Mouse (Mus musculus): ENCODE data around the gene Neil1. TPM values are rescaled to one million over a fixed set of nuclear protein-coding genes. Genes with fewer than 3 reads are reported as not detected.
A peak's percentile ranks its signal among the peaks of the same experiment; 100 is the strongest.

Neil1 gene
- polyA plus RNA-seq, 1 experiment from 2014 or later: 7.7 TPM

DNA sequence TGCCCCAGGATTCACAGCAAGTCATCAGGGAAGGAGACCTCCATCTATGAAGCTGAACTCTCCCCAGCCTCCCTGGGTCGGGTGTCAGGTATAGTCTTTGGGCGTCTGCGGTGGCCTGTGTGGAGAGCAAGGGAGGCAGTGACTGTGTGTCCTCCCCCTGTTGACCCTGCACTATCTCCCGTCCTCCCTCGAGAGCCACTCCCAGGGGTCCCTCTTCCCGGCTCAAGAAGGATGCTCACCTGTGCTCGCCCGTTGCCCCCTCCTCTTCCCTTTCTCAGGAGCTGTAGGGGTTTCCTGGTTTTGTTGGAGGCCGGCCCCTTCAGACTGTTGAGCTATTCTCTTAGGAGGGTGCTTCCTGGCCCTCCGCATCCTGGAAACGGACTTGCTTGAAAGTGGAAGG, 4.9 kb downstream of the Neil1 start:
- WGBS: 75% methylated on average over 11 of the region's 11 CpGs
- no peak for DNase-seq (ENCODE audit: low spot score)
- H3K9ac ChIP-seq (ENCODE audit: low read depth, low read length): no peak overlapping the region

DNA sequence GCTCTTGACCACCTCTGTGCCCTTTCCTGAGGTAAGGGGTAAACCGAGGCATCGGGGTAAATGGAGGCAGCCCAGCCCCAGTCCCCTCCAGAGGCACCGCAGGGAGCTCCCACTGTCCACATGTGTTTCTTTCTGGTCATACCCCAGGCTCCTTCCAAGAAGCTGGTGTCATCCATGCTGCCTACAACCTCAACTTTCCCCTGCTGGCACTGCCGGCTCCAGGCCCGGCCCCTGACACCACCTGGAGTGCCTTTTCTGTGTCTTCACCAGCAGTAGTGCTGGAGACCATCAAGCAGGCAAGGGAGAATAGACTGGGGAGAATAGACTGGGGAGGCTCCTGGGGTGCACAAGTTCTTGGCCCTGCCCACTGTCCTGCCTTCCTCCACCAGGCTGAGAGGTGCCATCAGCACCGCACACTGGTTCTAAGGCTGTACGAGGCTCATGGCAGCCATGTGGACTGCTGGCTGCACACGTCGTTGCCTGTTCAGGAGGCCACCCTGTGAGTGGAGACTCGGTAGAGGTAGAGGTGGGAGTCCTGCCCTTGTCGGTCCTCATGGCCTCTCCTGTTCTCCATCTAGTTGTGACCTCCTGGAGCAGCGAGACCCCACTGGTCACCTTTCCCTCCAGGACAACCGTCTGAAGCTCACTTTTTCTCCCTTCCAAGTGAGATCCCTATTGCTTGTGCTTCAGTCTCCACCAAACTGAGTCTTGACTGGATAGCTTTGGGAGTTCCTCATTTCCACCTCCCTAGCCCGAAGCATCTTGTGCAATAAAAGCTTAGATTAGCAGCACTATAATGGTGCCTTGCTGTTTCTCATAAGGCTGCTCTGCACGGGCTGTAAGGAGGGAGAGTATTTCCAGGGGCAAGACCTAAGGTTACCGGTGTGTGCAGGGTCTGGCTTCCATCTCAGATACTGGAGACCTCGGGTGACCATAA, 6.4 kb downstream of the Neil1 start:
- no peaks in the 10 kb centered on the region for H3K9me3 ChIP-seq (replicated peaks; ENCODE audit: low read length)
- no peaks in the 10 kb centered on the region for H3K27me3 ChIP-seq (ENCODE audit: insufficient read depth, low read length)
- ATAC-seq (replicated peaks; ENCODE audit: low FRiP score, low read depth) (no peak), DNase-seq (ENCODE audit: low spot score) (no peak)
- no peak overlapping the region for H3K4me2 ChIP-seq (ENCODE audit: low read length)
- no peak overlapping the region for H3K4me3 ChIP-seq (replicated peaks; ENCODE audit: low read depth, low read length)
- no peak overlapping the region for H3K27ac ChIP-seq
- no peak overlapping the region for H3K9ac ChIP-seq (ENCODE audit: low read depth, low read length)
- peaks cover 46% of the 10 kb centered on the region for H3K36me3 ChIP-seq (ENCODE audit: insufficient read depth, low read length)
- H3K4me1 ChIP-seq (replicated peaks; ENCODE audit: insufficient read depth, low read length): no peaks in the 10 kb centered on the region
- WGBS: 84% methylated on average over 17 of the region's 17 CpGs
- TF ChIP-seq CTCF (IDR thresholded peaks at IDR 0.05; ENCODE audit: low read depth): no peak

More for the DNA sequence above, 4.9 kb downstream of the Neil1 start:
- H3K4me2 ChIP-seq (ENCODE audit: low read length): no peak overlapping the region
- TF ChIP-seq CTCF (IDR thresholded peaks at IDR 0.05; ENCODE audit: low read depth): no peak
- no peak overlapping the region for H3K27ac ChIP-seq
- no peak overlapping the region for H3K4me3 ChIP-seq (replicated peaks; ENCODE audit: low read depth, low read length)
- no peaks in the 10 kb centered on the region for H3K9me3 ChIP-seq (replicated peaks; ENCODE audit: low read length)
- no peaks in the 10 kb centered on the region; the same call in 1 of the 2 replicates for H3K4me1 ChIP-seq (replicated peaks; ENCODE audit: insufficient read depth, low read length)
- ATAC-seq (replicated peaks; ENCODE audit: low FRiP score, low read depth): no peak
- peaks cover 37% of the 10 kb centered on the region for H3K36me3 ChIP-seq (ENCODE audit: insufficient read depth, low read length)
- H3K27me3 ChIP-seq (ENCODE audit: insufficient read depth, low read length): no peaks in the 10 kb centered on the region

DNA sequence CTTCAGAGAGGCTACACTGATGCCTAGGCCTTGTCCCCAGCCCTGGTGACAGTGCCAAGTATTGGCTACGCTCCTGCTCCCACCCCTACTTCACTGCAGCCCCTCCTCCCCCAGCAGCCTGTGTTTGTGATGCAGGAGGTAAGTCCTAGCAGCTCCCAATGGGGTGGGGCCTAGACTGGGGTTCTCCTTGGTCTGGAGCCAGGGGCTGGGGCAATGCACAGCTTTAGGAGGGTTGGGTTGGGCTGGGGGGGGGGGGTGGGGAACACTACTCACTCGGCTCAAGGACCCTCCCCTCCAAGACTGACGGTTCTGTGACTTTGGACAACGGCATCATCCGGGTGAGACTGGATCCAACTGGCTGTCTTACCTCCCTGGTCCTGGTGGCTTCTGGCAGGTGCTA, 8.5 kb downstream of the Neil1 start:
- H3K36me3 ChIP-seq (ENCODE audit: insufficient read depth, low read length): peaks cover 54% of the 10 kb centered on the region
- WGBS: 85% methylated on average over 5 of the region's 5 CpGs
- ATAC-seq (replicated peaks; ENCODE audit: low FRiP score, low read depth): 0 out of 2 replicates have a peak, but pooled peaks have one; percentile 2

DNA sequence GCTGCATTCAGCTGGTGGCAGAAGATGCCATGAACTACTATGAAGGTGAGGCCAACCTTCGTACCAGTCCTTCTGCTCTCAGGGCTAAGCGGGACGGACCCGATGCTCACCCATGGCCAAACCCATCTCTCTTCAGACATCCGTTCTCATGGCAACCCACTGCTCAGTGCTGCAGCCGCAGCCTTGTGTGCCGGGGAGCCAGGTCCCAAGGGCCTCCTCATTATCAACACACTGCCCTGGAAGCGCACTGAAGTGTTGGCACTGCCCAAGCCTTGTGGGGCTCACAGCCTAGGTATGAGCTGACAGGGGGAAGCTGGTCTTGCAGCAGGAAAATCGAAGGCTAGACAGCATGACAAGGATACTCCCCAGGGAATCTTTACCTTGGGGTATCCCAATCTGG, 9.0 kb downstream of the Neil1 start:
- Histone ChIP-seq H3K4me1 (replicated peaks; ENCODE audit: insufficient read depth, low read length) (no peaks in the 10 kb centered on the region), H3K9me3 (replicated peaks; ENCODE audit: low read length) (no peaks in the 10 kb centered on the region), H3K4me2 (ENCODE audit: low read length) (no peak overlapping the region), H3K27me3 (ENCODE audit: insufficient read depth, low read length) (no peaks in the 10 kb centered on the region), H3K27ac (no peak overlapping the region), H3K4me3 (replicated peaks; ENCODE audit: low read depth, low read length) (no peak overlapping the region), H3K9ac (ENCODE audit: low read depth, low read length) (no peak overlapping the region), H3K36me3 (ENCODE audit: insufficient read depth, low read length) (peaks cover 54% of the 10 kb centered on the region)
- WGBS: 94% methylated on average over 9 of the region's 9 CpGs
- TF ChIP-seq CTCF (IDR thresholded peaks at IDR 0.05; ENCODE audit: low read depth): no peak
- no peak for ATAC-seq (replicated peaks; ENCODE audit: low FRiP score, low read depth)
- DNase-seq (ENCODE audit: low spot score): no peak

More for the DNA sequence above, 8.5 kb downstream of the Neil1 start:
- Histone ChIP-seq H3K4me3 (replicated peaks; ENCODE audit: low read depth, low read length) (no peak overlapping the region), H3K9me3 (replicated peaks; ENCODE audit: low read length) (no peaks in the 10 kb centered on the region), H3K4me2 (ENCODE audit: low read length) (no peak overlapping the region), H3K27ac (no peak overlapping the region), H3K4me1 (replicated peaks; ENCODE audit: insufficient read depth, low read length) (no peaks in the 10 kb centered on the region), H3K27me3 (ENCODE audit: insufficient read depth, low read length) (no peaks in the 10 kb centered on the region), H3K9ac (ENCODE audit: low read depth, low read length) (no peak overlapping the region)
- no peak for DNase-seq (ENCODE audit: low spot score)
- TF ChIP-seq CTCF (IDR thresholded peaks at IDR 0.05; ENCODE audit: low read depth): no peak

DNA sequence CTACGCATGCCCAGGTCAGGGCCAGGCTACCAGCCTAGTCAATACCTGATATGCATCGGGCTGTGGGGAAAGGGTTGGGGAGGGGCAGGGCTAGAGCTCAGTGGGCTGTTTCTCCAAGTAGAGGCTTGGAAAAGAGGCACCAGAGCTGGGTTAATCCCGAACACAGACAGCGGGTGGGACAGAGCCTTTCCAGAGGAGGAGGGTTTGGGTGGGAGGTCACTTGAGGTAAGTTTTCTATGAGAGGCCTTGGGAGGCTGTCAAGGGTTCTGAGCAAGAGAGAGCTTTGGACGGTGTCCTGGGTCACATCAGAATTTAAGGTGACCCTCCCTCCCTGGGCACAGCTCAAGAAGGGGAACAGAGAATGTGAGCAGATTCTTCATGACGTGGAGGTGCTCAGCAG, 9.6 kb downstream of the Neil1 start:
- no peaks in the 10 kb centered on the region for H3K9me3 ChIP-seq (replicated peaks; ENCODE audit: low read length)
- no peaks in the 10 kb centered on the region for H3K4me1 ChIP-seq (replicated peaks; ENCODE audit: insufficient read depth, low read length)
- no peak overlapping the region for H3K9ac ChIP-seq (ENCODE audit: low read depth, low read length)
- H3K27ac ChIP-seq: no peak overlapping the region
- DNase-seq (ENCODE audit: low spot score) (no peak), ATAC-seq (replicated peaks; ENCODE audit: low FRiP score, low read depth) (no peak)
- no peaks in the 10 kb centered on the region for H3K27me3 ChIP-seq (ENCODE audit: insufficient read depth, low read length)
- WGBS: 92% methylated on average over 6 of the region's 6 CpGs
- H3K36me3 ChIP-seq (ENCODE audit: insufficient read depth, low read length): peaks cover 52% of the 10 kb centered on the region
- no peak for TF ChIP-seq CTCF (IDR thresholded peaks at IDR 0.05; ENCODE audit: low read depth)
- H3K4me3 ChIP-seq (replicated peaks; ENCODE audit: low read depth, low read length): no peak overlapping the region
- no peak overlapping the region for H3K4me2 ChIP-seq (ENCODE audit: low read length)

DNA sequence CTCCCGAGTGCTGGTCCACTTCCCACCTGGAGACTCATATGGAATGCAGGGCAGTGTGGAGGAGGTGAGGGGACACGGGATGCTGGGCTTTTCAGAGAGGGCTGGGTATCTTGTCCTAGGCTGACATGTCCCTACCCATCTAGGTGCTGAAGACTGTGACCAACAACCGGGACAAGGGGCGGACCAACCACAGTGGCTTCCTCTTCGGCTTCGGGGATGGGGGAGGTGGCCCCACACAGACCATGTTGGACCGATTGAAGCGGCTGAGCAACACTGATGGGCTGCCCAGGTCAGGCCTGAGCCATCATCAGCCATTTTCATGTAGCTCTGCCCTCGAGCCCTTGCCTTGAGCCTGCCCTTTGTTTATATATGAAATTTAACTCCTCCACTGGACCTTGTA, 10.3 kb downstream of the Neil1 start:
- Histone ChIP-seq H3K4me3 (replicated peaks; ENCODE audit: low read depth, low read length) (no peak overlapping the region), H3K4me2 (ENCODE audit: low read length) (no peak overlapping the region), H3K27me3 (ENCODE audit: insufficient read depth, low read length) (no peaks in the 10 kb centered on the region), H3K27ac (no peak overlapping the region), H3K4me1 (replicated peaks; ENCODE audit: insufficient read depth, low read length) (no peaks in the 10 kb centered on the region), H3K9ac (ENCODE audit: low read depth, low read length) (no peak overlapping the region), H3K36me3 (ENCODE audit: insufficient read depth, low read length) (peaks cover 51% of the 10 kb centered on the region), H3K9me3 (replicated peaks; ENCODE audit: low read length) (no peaks in the 10 kb centered on the region)
- no peak for TF ChIP-seq CTCF (IDR thresholded peaks at IDR 0.05; ENCODE audit: low read depth)
- 81% methylated on average over 9 of the region's 9 CpGs for WGBS
- no peak for DNase-seq (ENCODE audit: low spot score)
- no peak for ATAC-seq (replicated peaks; ENCODE audit: low FRiP score, low read depth)
